In genomic region chr6:112488821-112489180, GRCm38 (mm10) we compare ENCODE assay signal across 8 mouse cellular contexts. TPM values are rescaled to one million over a fixed set of nuclear protein-coding genes. Genes with fewer than 3 reads are reported as not detected.
A peak's percentile ranks its signal among the peaks of the same experiment; 100 is the strongest.
DNase-seq lines count a peak whose midpoint lies in the region; ATAC-seq and TF ChIP-seq lines count a peak whose summit lies in the region.

No protein-coding gene starts in this region.

- H3K27me3 ChIP-seq in lung, embryonic 15.5 days = peaks cover 49% of the 10 kb centered on the region
- H3K27me3 ChIP-seq in embryonic facial prominence, embryonic 14.5 days (replicated peaks; ENCODE audit: control insufficient read depth, insufficient read depth, low read length) = peaks cover 43% of the 10 kb centered on the region
- peaks cover 86% of the 10 kb centered on the region for H3K27me3 ChIP-seq in limb, embryonic 10.5 days (ENCODE audit: low read depth, poor library complexity, severe bottlenecking)
- peaks cover 24% of the 10 kb centered on the region for H3K27me3 ChIP-seq in small intestine, adult 2 months (ENCODE audit: control insufficient read depth, insufficient read depth, low read length)

- no peak for TF ChIP-seq CTCF in small intestine, adult 2 months (IDR thresholded peaks at IDR 0.05; ENCODE audit: extremely low read depth, insufficient read length, insufficient replicate concordance, low read depth, low read length)

- no peaks in the 10 kb centered on the region for H3K9me3 ChIP-seq in lung, embryonic 15.5 days
- H3K9me3 ChIP-seq in embryonic facial prominence, embryonic 14.5 days (ENCODE audit: control insufficient read depth, low read length) = no peaks in the 10 kb centered on the region
- no peaks in the 10 kb centered on the region for H3K9me3 ChIP-seq in limb, embryonic 10.5 days (replicated peaks)

- peaks cover 20% of the 10 kb centered on the region for H3K4me1 ChIP-seq in lung, embryonic 15.5 days
- peaks cover 15% of the 10 kb centered on the region; the same call in 1 of the 2 replicates for H3K4me1 ChIP-seq in embryonic facial prominence, embryonic 14.5 days (ENCODE audit: control insufficient read depth, insufficient read depth, low read length)
- H3K4me1 ChIP-seq in limb, embryonic 10.5 days = peaks cover 25% of the 10 kb centered on the region
- H3K4me1 ChIP-seq in small intestine, adult 2 months (ENCODE audit: control insufficient read depth, insufficient read depth, insufficient read length, low read length) = peaks cover 9% of the 10 kb centered on the region

- no peak overlapping the region for H3K9ac ChIP-seq in lung, embryonic 15.5 days
- peak overlapping the region; percentile 51 for H3K9ac ChIP-seq in embryonic facial prominence, embryonic 14.5 days (ENCODE audit: low read depth, low read length)

- no peak for ATAC-seq in lung, embryonic 15.5 days (ENCODE audit: borderline replicate concordance, extremely low read depth, low FRiP score, low TSS enrichment)
- ATAC-seq in embryonic facial prominence, embryonic 14.5 days (ENCODE audit: low read depth) = no peak

- no peak overlapping the region for H3K27ac ChIP-seq in lung, embryonic 15.5 days
- H3K27ac ChIP-seq in embryonic facial prominence, embryonic 14.5 days (replicated peaks; ENCODE audit: low read depth, low read length) = no peak overlapping the region
- no peak overlapping the region for H3K27ac ChIP-seq in limb, embryonic 10.5 days
- H3K27ac ChIP-seq in small intestine, adult 2 months (ENCODE audit: insufficient read depth, low read depth, low read length) = no peak overlapping the region

- H3K36me3 ChIP-seq in lung, embryonic 15.5 days = no peaks in the 10 kb centered on the region
- H3K36me3 ChIP-seq in embryonic facial prominence, embryonic 14.5 days (ENCODE audit: control insufficient read depth, insufficient read depth, low read length) = no peaks in the 10 kb centered on the region
- H3K36me3 ChIP-seq in limb, embryonic 10.5 days = no peaks in the 10 kb centered on the region
- no peaks in the 10 kb centered on the region for H3K36me3 ChIP-seq in small intestine, adult 2 months (ENCODE audit: control insufficient read depth, insufficient read depth, low read length)

- no peak for TF ChIP-seq POLR2A in small intestine, adult 2 months (IDR thresholded peaks at IDR 0.05; ENCODE audit: low read depth, low read length)

- H3K4me3 ChIP-seq in lung, embryonic 15.5 days = peak overlapping the region; percentile 40
- peak overlapping the region; percentile 38 for H3K4me3 ChIP-seq in embryonic facial prominence, embryonic 14.5 days (ENCODE audit: low read depth, low read length)
- H3K4me3 ChIP-seq in limb, embryonic 10.5 days = peak overlapping the region; percentile 49
- H3K4me3 ChIP-seq in small intestine, adult 2 months (ENCODE audit: low read depth, low read length) = peak overlapping the region; percentile 34

- 28% methylated on average over 24 of the region's 24 CpGs for WGBS in lung, embryonic 15.5 days
- WGBS in embryonic facial prominence, embryonic 14.5 days = 40% methylated on average over 24 of the region's 24 CpGs
- WGBS in limb, embryonic 10.5 days = 42% methylated on average over 24 of the region's 24 CpGs
- 25% methylated on average over 24 of the region's 24 CpGs for WGBS in small intestine, adult 2 months

- peak overlapping the region; percentile 70 for H3K4me2 ChIP-seq in lung, embryonic 15.5 days
- peak overlapping the region; percentile 72 for H3K4me2 ChIP-seq in embryonic facial prominence, embryonic 14.5 days (ENCODE audit: low read depth, low read length)

- no peak for DNase-seq in lung, postnatal 14 days
- DNase-seq in embryonic facial prominence, embryonic 14.5 days (ENCODE audit: low spot score) = no peak
- DNase-seq in limb, embryonic 10.5 days (ENCODE audit: low spot score) = no peak
- DNase-seq in thymus, postnatal 25 days = no peak
- no peak for DNase-seq in thymus, adult 18-20 months
- no peak for DNase-seq in right cerebral cortex, postnatal 14 days

RNA-seq across cellular contexts. Expression of gene Oxtr, which starts 0.9 kb away (rescaled TPM):
- polyA plus RNA-seq in lung, embryonic 15.5 days (2015; fragmentation: Nextera tagmentation; extraction: Ambion mirVana) = 0.12 and 0.20 TPM in 2 replicates
- 0.84 and 0.99 TPM in 2 replicates for polyA plus RNA-seq in embryonic facial prominence, embryonic 14.5 days (2014; fragmentation: Nextera tagmentation; extraction: Ambion mirVana)
- polyA plus RNA-seq in limb, embryonic 10.5 days (2016; fragmentation: Nextera tagmentation; extraction: Ambion mirVana) = 0.09 and 0.13 TPM in 2 replicates
- polyA plus RNA-seq in small intestine, adult 2 months (2012; rRNA removed) = 0.08 and 0.11 TPM in 2 replicates

RNA-seq across cellular contexts. Expression of gene Cav3, which starts 29.5 kb away (rescaled TPM):
- 3.5 and 3.8 TPM in 2 replicates for polyA plus RNA-seq in lung, embryonic 15.5 days (2015; fragmentation: Nextera tagmentation; extraction: Ambion mirVana)
- polyA plus RNA-seq in embryonic facial prominence, embryonic 14.5 days (2014; fragmentation: Nextera tagmentation; extraction: Ambion mirVana) = 42.9 and 64.7 TPM in 2 replicates
- polyA plus RNA-seq in limb, embryonic 10.5 days (2016; fragmentation: Nextera tagmentation; extraction: Ambion mirVana) = 0.16 TPM in 1 of 2 replicates, not detected in the other
- polyA plus RNA-seq in small intestine, adult 2 months (2012; rRNA removed) = 1.5 and 2.3 TPM in 2 replicates
